Mouse (Mus musculus): ENCODE results near the gene Fhdc1. TPM values are rescaled to one million over a fixed set of nuclear protein-coding genes. Genes with fewer than 3 reads are reported as not detected.

The Fhdc1 gene
- polyA plus RNA-seq, 1 experiment from 2014 or later: 11.4 TPM

GRCm38 (mm10) chr3:84402716-84403115 is 77.5 kb downstream of the Fhdc1 start:
- no peak overlapping the region for H3K4me2 ChIP-seq (replicated peaks)
- no peaks in the 10 kb centered on the region for H3K27me3 ChIP-seq
- no peak overlapping the region for H3K27ac ChIP-seq (replicated peaks)
- H3K4me1 ChIP-seq: peaks cover 4% of the 10 kb centered on the region; the same call in 1 of the 2 replicates
- ATAC-seq (ENCODE audit: insufficient number of reproducible peaks, low FRiP score, low TSS enrichment, low read depth): no peak
- H3K4me3 ChIP-seq (replicated peaks): no peak overlapping the region
- no peak overlapping the region for H3K9ac ChIP-seq
- no peaks in the 10 kb centered on the region for H3K9me3 ChIP-seq (replicated peaks)
- no peaks in the 10 kb centered on the region for H3K36me3 ChIP-seq
- 48% methylated on average over 2 of the region's 2 CpGs for WGBS

DNA sequence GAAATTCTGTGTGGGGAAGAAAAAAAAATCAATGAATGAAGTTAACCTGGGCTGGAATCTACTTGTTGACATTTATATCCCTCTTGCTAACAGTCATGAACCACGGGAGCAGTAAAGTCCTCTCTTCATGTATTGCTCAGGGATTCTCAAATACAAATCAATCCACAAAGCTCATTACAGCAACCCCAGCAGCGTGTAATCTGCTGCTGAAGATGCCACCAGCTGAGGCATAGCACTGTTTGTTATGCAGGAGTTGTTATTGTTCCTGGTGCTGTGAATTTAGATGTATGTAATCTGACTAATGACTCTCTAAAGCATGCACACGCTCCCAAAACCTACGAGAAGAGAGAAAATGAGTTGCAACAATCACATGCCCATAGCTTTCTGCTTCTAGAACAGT is 82.3 kb downstream of the Fhdc1 start:
- no peak for ATAC-seq (ENCODE audit: insufficient number of reproducible peaks, low FRiP score, low TSS enrichment, low read depth)
- Histone ChIP-seq H3K4me1 (no peaks in the 10 kb centered on the region), H3K27ac (replicated peaks) (no peak overlapping the region), H3K4me3 (replicated peaks) (no peak overlapping the region), H3K27me3 (no peaks in the 10 kb centered on the region), H3K36me3 (no peaks in the 10 kb centered on the region), H3K4me2 (replicated peaks) (no peak overlapping the region), H3K9me3 (replicated peaks) (no peaks in the 10 kb centered on the region), H3K9ac (no peak overlapping the region)
- 62% methylated on average over 4 of the region's 4 CpGs for WGBS

GRCm38 (mm10) chr3:84396240-84396639 is 84.0 kb downstream of the Fhdc1 start:
- H3K4me2 ChIP-seq (replicated peaks): no peak overlapping the region
- H3K4me1 ChIP-seq: no peaks in the 10 kb centered on the region
- no peaks in the 10 kb centered on the region for H3K27me3 ChIP-seq
- no peak for ATAC-seq (ENCODE audit: insufficient number of reproducible peaks, low FRiP score, low TSS enrichment, low read depth)
- no peak overlapping the region for H3K4me3 ChIP-seq (replicated peaks)
- H3K27ac ChIP-seq (replicated peaks): no peak overlapping the region
- 83% methylated on average over 2 of the region's 2 CpGs for WGBS
- H3K9me3 ChIP-seq (replicated peaks): no peaks in the 10 kb centered on the region
- no peaks in the 10 kb centered on the region for H3K36me3 ChIP-seq
- no peak overlapping the region for H3K9ac ChIP-seq

DNA sequence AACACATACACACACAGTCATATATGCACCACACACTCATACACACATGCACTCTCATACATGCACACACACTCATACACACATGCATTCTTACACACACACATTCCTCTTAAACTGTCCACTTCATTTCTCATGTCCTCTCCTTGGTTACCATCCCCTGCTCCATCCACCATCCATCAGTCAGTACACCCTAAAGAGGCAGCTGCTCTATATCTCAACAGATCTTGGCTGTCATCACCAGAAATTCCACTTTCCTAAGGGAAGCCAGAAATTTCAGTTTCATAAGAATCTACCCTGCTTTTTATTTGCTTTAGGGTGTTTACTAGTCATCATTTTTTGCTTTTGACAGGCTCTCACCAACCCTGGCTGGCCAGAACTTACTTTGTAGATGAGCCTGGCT is 84.4 kb downstream of the Fhdc1 start:
- no peak overlapping the region for H3K9ac ChIP-seq
- H3K27me3 ChIP-seq: no peaks in the 10 kb centered on the region
- H3K4me1 ChIP-seq: no peaks in the 10 kb centered on the region
- no peak overlapping the region for H3K27ac ChIP-seq (replicated peaks)
- H3K36me3 ChIP-seq: no peaks in the 10 kb centered on the region
- no peaks in the 10 kb centered on the region for H3K9me3 ChIP-seq (replicated peaks)
- no peak overlapping the region for H3K4me2 ChIP-seq (replicated peaks)
- no peak for ATAC-seq (ENCODE audit: insufficient number of reproducible peaks, low FRiP score, low TSS enrichment, low read depth)
- H3K4me3 ChIP-seq (replicated peaks): no peak overlapping the region

DNA sequence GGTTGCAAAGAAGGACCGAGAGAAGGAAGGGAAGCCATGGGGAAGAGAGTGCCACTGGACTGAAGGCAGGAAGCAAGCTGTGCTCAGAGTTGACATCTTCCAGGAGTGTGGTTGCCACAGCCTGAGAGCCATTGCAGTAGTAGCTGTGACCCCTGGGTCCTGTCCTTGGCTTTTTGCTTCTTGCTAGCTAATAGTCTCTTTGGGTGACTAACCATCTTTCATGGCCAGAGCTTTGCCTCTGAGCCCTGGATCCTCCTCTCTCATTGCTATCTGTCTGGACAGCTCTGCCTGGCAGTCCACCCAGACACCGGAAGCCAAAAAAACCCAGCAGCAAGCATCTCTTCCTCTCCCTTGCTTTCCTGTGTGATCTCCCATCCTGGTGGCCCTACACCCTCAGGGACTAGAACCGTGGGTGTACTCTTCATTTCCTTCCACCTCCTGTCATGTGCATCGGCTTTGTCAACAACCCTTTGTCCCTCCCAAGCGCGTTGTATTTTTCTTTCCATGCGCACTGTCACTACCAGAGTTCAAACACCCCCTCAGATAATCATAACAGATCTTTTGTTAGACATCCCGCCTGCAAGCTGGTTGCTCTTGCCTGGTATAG is 85.3 kb downstream of the Fhdc1 start:
- Histone ChIP-seq H3K27ac (replicated peaks) (no peak overlapping the region), H3K27me3 (no peaks in the 10 kb centered on the region), H3K9me3 (replicated peaks) (no peaks in the 10 kb centered on the region), H3K4me3 (replicated peaks) (no peak overlapping the region), H3K4me1 (no peaks in the 10 kb centered on the region), H3K36me3 (no peaks in the 10 kb centered on the region), H3K9ac (no peak overlapping the region), H3K4me2 (replicated peaks) (no peak overlapping the region)
- WGBS: 76% methylated on average over 8 of the region's 8 CpGs
- ATAC-seq (ENCODE audit: insufficient number of reproducible peaks, low FRiP score, low TSS enrichment, low read depth): no peak

Other genes starting within 250 kb of the Fhdc1 start
- 29.5 and 31.0 TPM in 2 replicates for gene Trim2, start 173.6 kb downstream of the Fhdc1 start, polyA plus RNA-seq (2015; fragmentation: Nextera tagmentation; extraction: Ambion mirVana)
- gene Arfip1, start 102.2 kb upstream of the Fhdc1 start, polyA plus RNA-seq (2015; fragmentation: Nextera tagmentation; extraction: Ambion mirVana): 50.6 and 50.7 TPM in 2 replicates
- 1.4 and 1.5 TPM in 2 replicates for gene Tigd4, start 113.1 kb upstream of the Fhdc1 start, polyA plus RNA-seq (2015; fragmentation: Nextera tagmentation; extraction: Ambion mirVana)
- 9.1 and 11.1 TPM in 2 replicates for gene Tmem154, start 185.8 kb upstream of the Fhdc1 start, polyA plus RNA-seq (2015; fragmentation: Nextera tagmentation; extraction: Ambion mirVana)